Mouse (Mus musculus) liver, embryonic 14.5 days (tissue): ENCODE data around the gene Aurkb. TPM values are rescaled to one million over a fixed set of nuclear protein-coding genes. Genes with fewer than 3 reads are reported as not detected.

Experiments used
- ATAC-seq: fragments of 200-750 bp; cut with Nextera tagmentation; 2 replicates; pipeline ENCODE4 v1.8.0; 2017; ENCODE audit warnings: moderate number of reproducible peaks, mild to moderate bottlenecking, moderate library complexity; ENCODE audit not compliant: insufficient read depth
- DNase-seq, 3 experiments: peaks; one replicate each; pipeline ENCODE4 v3.0.0-alpha.2; 2012 to 2013; ENCODE audit warnings: low read depth in 3 of 3, low spot score in 3 of 3
- H3K27ac ChIP-seq: fragments of 300-500 bp; sonication (generic); 2 replicates; pipeline ENCODE4 v1.5.1; 2014; ENCODE audit warnings: moderate library complexity, mild to moderate bottlenecking, control low read depth, inconsistent platforms
- H3K27me3 ChIP-seq: fragments of 300-500 bp; sonication (generic); 2 replicates; pipeline ENCODE4 v1.6.1; 2014; ENCODE audit warnings: mild to moderate bottlenecking, low read length, moderate library complexity; ENCODE audit not compliant: control insufficient read depth, insufficient read depth
- H3K36me3 ChIP-seq: fragments of 300-500 bp; sonication (generic); replicated peaks from 2 replicates; pipeline ENCODE4 v1.6.1; 2014; ENCODE audit warnings: low read depth; ENCODE audit not compliant: control insufficient read depth, insufficient read depth
- H3K4me1 ChIP-seq, 2 experiments: fragments of 200-500 bp in 1 of 2; fragments of 300-500 bp in 1 of 2; sonication (generic) in 1 of 2; replicated peaks; 2 replicates each; pipeline ENCODE4 v1.6.1; 2012 to 2014; ENCODE audit warnings: antibody characterized with exemption in 1 of 2, inconsistent platforms in 1 of 2, low read length in 1 of 2; ENCODE audit not compliant: control insufficient read depth in 2 of 2, insufficient read depth in 2 of 2
- H3K4me2 ChIP-seq: fragments of 300-500 bp; sonication (generic); 2 replicates; pipeline ENCODE4 v1.6.1; 2014; ENCODE audit warnings: low read depth, mild to moderate bottlenecking, control low read depth, moderate library complexity
- H3K4me3 ChIP-seq, 2 experiments: fragments of 200-500 bp in 1 of 2; fragments of 300-500 bp in 1 of 2; sonication (generic) in 1 of 2; 2 replicates each; pipeline ENCODE4 v1.5.1; 2012 to 2014; ENCODE audit warnings: low read depth in 2 of 2, low read length in 2 of 2, mild to moderate bottlenecking in 2 of 2, control low read depth in 1 of 2, inconsistent platforms in 1 of 2, moderate library complexity in 1 of 2; ENCODE audit not compliant: insufficient read depth in 1 of 2
- H3K9ac ChIP-seq: fragments of 300-500 bp; sonication (generic); replicated peaks from 2 replicates; pipeline ENCODE4 v1.6.1; 2014; ENCODE audit warnings: mild to moderate bottlenecking, control low read depth, moderate library complexity
- H3K9me3 ChIP-seq: fragments of 300-500 bp; sonication (generic); 2 replicates; pipeline ENCODE4 v1.6.1; 2016; ENCODE audit warnings: low read length, mixed read lengths; ENCODE audit not compliant: control insufficient read depth
- CTCF ChIP-seq: IDR thresholded peaks from 2 replicates; pipeline ENCODE4 v1.5.1; 2016; ENCODE audit warnings: antibody characterized with exemption, low read depth, control low read depth
- EP300 ChIP-seq: IDR thresholded peaks from 2 replicates; pipeline ENCODE4 v1.6.1; 2016; ENCODE audit warnings: antibody characterized with exemption, low read depth
- WGBS: fragments of 180-500 bp; shearing (Covaris S2); extraction: QIAGEN DNeasy Blood & Tissue Kit; methylation state at CpG from one replicate; pipeline ENCODE4 v1.1.7; 2014; ENCODE audit not compliant: insufficient replicate concordance; 5-methylcytosine and 5-hydroxymethylcytosine counted together
- polyA plus RNA-seq, 2 experiments: library from polyadenylated mRNA; depleted of rRNA in 1 of 2; stranded (reverse) in 1 of 2; unstranded in 1 of 2; fragments of >200 nt; fragmentation: Nextera tagmentation in 1 of 2; extraction: Ambion mirVana in 1 of 2; gene quantifications; 2 replicates each; pipeline versions ENCODE4 v1.2.1 to v1.2.3; 2012 to 2014

The Aurkb gene
- polyA plus RNA-seq, 2 experiments: 78.6 to 90.8 TPM

GRCm38 (mm10) chr11:69058265-69058664, 12.8 kb downstream of the Aurkb start:
- Histone ChIP-seq H3K4me3 (peak overlapping the region; percentile 77 to 88), H3K27me3 (no peaks in the 10 kb centered on the region), H3K9me3 (no peaks in the 10 kb centered on the region), H3K4me2 (peak overlapping the region; percentile 97), H3K9ac (peak overlapping the region; percentile 89), H3K4me1 (peaks cover 7 to 17% of the 10 kb centered on the region in 2 experiments), H3K36me3 (no peaks in the 10 kb centered on the region), H3K27ac (peak overlapping the region; percentile 88)
- no peak for DNase-seq
- ATAC-seq: no peak
- TF ChIP-seq EP300 (no peak), CTCF (no peak)
- WGBS: 54% methylated on average over 2 of the region's 2 CpGs

DNA sequence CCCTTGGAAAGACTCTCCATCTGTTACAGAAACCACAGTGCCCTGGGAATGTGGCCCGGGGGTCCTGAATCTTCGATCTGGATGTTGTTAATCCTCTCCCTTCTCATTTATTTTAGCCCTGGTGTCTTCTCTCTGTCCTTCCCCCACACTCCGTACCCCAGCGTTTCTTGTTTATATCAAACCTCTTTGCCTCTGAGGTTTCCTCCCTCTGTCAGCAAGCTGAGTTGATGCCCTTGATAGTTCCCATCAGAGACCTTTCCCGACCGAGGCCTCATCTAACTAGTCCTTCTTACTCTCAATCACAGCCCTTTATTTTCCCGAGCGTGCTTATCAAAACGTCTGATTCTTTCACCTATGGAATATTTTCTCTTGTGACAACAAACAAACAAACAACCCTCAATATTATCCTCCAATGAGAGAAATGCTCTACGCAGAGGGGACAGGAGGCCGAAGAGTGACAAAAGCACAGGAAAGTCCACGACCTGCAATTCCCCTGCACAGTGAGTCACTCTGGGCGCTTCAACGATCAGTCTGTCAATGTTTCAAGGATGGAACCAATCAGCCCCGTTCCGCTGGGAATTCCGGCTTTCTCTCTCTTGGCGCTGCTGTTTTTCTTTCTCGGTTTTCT, 13.4 kb downstream of the Aurkb start:
- Histone ChIP-seq H3K36me3 (no peaks in the 10 kb centered on the region), H3K4me1 (peaks cover 7 to 17% of the 10 kb centered on the region in 2 experiments), H3K9me3 (no peaks in the 10 kb centered on the region), H3K9ac (peak overlapping the region; percentile 89), H3K27me3 (no peaks in the 10 kb centered on the region), H3K4me2 (peak overlapping the region; percentile 97), H3K27ac (peak overlapping the region; percentile 88), H3K4me3 (peak overlapping the region; percentile 77 to 88)
- WGBS: 2% methylated on average over 19 of the region's 19 CpGs
- no peak for DNase-seq
- TF ChIP-seq CTCF (no peak), EP300 (no peak)
- no peak for ATAC-seq

GRCm38 (mm10) chr11:69059357-69059974, 14.0 kb downstream of the Aurkb start, which contains the start of gene Borcs6:
Borcs6 (plus strand) TSS chr11:69059717.
- peaks cover 7 to 23% of the 10 kb centered on the region in 2 experiments for H3K4me1 ChIP-seq
- H3K36me3 ChIP-seq: no peaks in the 10 kb centered on the region
- DNase-seq: peak; percentile 96 to 97 (median 97)
- WGBS: under 1% methylated on average over 64 of the region's 64 CpGs
- peak; percentile 82 for ATAC-seq
- no peaks in the 10 kb centered on the region for H3K9me3 ChIP-seq
- TF ChIP-seq CTCF (no peak), EP300 (0 out of 2 replicates have a peak, but pooled peaks have one; percentile 15)
- peak within 1 kb of the TSS; percentile 89 for H3K9ac ChIP-seq
- peak within 1 kb of the TSS; percentile 97 for H3K4me2 ChIP-seq
- peak within 1 kb of the TSS; percentile 77 to 88 for H3K4me3 ChIP-seq
- H3K27ac ChIP-seq: peak within 1 kb of the TSS; percentile 88
- H3K27me3 ChIP-seq: no peaks in the 10 kb centered on the region

GRCm38 (mm10) chr11:69059975-69060411, 14.5 kb downstream of the Aurkb start:
- no peaks in the 10 kb centered on the region for H3K36me3 ChIP-seq
- TF ChIP-seq CTCF: no peak
- TF ChIP-seq EP300: no peak
- no peaks in the 10 kb centered on the region for H3K27me3 ChIP-seq
- H3K9ac ChIP-seq: peak overlapping the region; percentile 88
- peaks cover 7 to 26% of the 10 kb centered on the region in 2 experiments for H3K4me1 ChIP-seq
- H3K27ac ChIP-seq: peak overlapping the region; percentile 45
- H3K9me3 ChIP-seq: no peaks in the 10 kb centered on the region
- WGBS: under 1% methylated on average over 48 of the region's 49 CpGs
- peak; percentile 7; the same call in 1 of the 2 replicates for ATAC-seq
- peak overlapping the region; percentile 77 to 80 for H3K4me3 ChIP-seq
- no peak for DNase-seq
- H3K4me2 ChIP-seq: peak overlapping the region; percentile 97
